In genomic region chr1:181374627-181375374, GRCm38 (mm10) we compare ENCODE assay signal across 22 mouse cellular contexts. TPM values are rescaled to one million over a fixed set of nuclear protein-coding genes. Genes with fewer than 3 reads are reported as not detected.
DNase-seq lines count a peak whose midpoint lies in the region; ATAC-seq and TF ChIP-seq lines count a peak whose summit lies in the region.
"Had no signal": no experiment of that assay in that cellular context is flagged by ENCODE, and none has a peak within 500 bp of the region (broad histone marks: within the 10 kb centered on the region; RNA-seq: fewer than 3 reads in every experiment).

No protein-coding gene starts in this region.

- H3K9me3 ChIP-seq in liver, embryonic 13.5 days (replicated peaks): no peaks in the 10 kb centered on the region
- H3K9me3 ChIP-seq in liver, postnatal 0 days (ENCODE audit: low read length): no peaks in the 10 kb centered on the region
- no peaks in the 10 kb centered on the region for H3K9me3 ChIP-seq in intestine, embryonic 15.5 days
- H3K9me3 ChIP-seq: embryonic facial prominence, embryonic 13.5 days; forebrain, embryonic 12.5 days; hindbrain, embryonic 12.5 days had no signal

- no peak overlapping the region for H3K9ac ChIP-seq in liver, embryonic 13.5 days
- H3K9ac ChIP-seq in liver, postnatal 0 days (replicated peaks): no peak overlapping the region
- H3K9ac ChIP-seq in intestine, embryonic 15.5 days: no peak overlapping the region
- H3K9ac ChIP-seq: embryonic facial prominence, embryonic 13.5 days; forebrain, embryonic 12.5 days; hindbrain, embryonic 12.5 days had no signal

- no peak for TF ChIP-seq EP300 in liver, postnatal 0 days (IDR thresholded peaks at IDR 0.05; ENCODE audit: low read depth)

- ATAC-seq in liver, embryonic 13.5 days (ENCODE audit: low read depth): peak; percentile 85
- ATAC-seq in liver, postnatal 0 days: peak; percentile 35; the same call in 1 of the 2 replicates
- ATAC-seq in intestine, embryonic 15.5 days: no peak
- ATAC-seq: forebrain, embryonic 16.5 days; hindbrain, postnatal 0 days had no signal

- H3K27me3 ChIP-seq in liver, embryonic 13.5 days: peaks cover 37% of the 10 kb centered on the region
- H3K27me3 ChIP-seq in liver, postnatal 0 days (ENCODE audit: insufficient read depth, low read length): no peaks in the 10 kb centered on the region
- 0 out of 2 replicates have a peak, but pooled peaks cover 2% of the 10 kb centered on the region for H3K27me3 ChIP-seq in intestine, embryonic 15.5 days (replicated peaks)
- H3K27me3 ChIP-seq: forebrain, embryonic 12.5 days; hindbrain, embryonic 12.5 days had no signal

- 43% methylated on average over 9 of the region's 9 CpGs for WGBS in liver, embryonic 13.5 days (ENCODE audit: insufficient replicate concordance)
- WGBS in liver, postnatal 0 days (ENCODE audit: insufficient replicate concordance): 56% methylated on average over 9 of the region's 9 CpGs
- 62% methylated on average over 9 of the region's 9 CpGs for WGBS in intestine, embryonic 15.5 days

- no peak overlapping the region for H3K4me2 ChIP-seq in liver, embryonic 13.5 days
- H3K4me2 ChIP-seq in liver, postnatal 0 days (ENCODE audit: low read depth, low read length): no peak overlapping the region
- H3K4me2 ChIP-seq in intestine, embryonic 15.5 days (replicated peaks): no peak overlapping the region
- H3K4me2 ChIP-seq: embryonic facial prominence, embryonic 13.5 days; forebrain, embryonic 12.5 days; heart, embryonic 11.5 days; hindbrain, embryonic 12.5 days had no signal

- intact Hi-C loops in left cerebral cortex, postnatal 4 days (cut with DNase I): no loop called here

- no peak for TF ChIP-seq CTCF in liver, postnatal 0 days (IDR thresholded peaks at IDR 0.05; ENCODE audit: low read depth)

- H3K36me3 ChIP-seq in liver, embryonic 13.5 days: no peaks in the 10 kb centered on the region
- no peaks in the 10 kb centered on the region for H3K36me3 ChIP-seq in liver, postnatal 0 days (replicated peaks; ENCODE audit: insufficient read depth, low read length)
- no peaks in the 10 kb centered on the region for H3K36me3 ChIP-seq in intestine, embryonic 15.5 days
- H3K36me3 ChIP-seq: embryonic facial prominence, embryonic 13.5 days; forebrain, embryonic 12.5 days; hindbrain, embryonic 12.5 days had no signal

- H3K27ac ChIP-seq in liver, embryonic 13.5 days: peak overlapping the region; percentile 36; the same call in 1 of the 2 replicates
- no peak overlapping the region for H3K27ac ChIP-seq in liver, postnatal 0 days (ENCODE audit: low read depth)
- no peak overlapping the region for H3K27ac ChIP-seq in intestine, embryonic 15.5 days
- H3K27ac ChIP-seq: embryonic facial prominence, embryonic 13.5 days; forebrain, embryonic 12.5 days; heart, adult 2 months; hindbrain, embryonic 12.5 days; hindbrain, postnatal 0 days had no signal

- H3K4me3 ChIP-seq in liver, embryonic 13.5 days (replicated peaks): no peak overlapping the region
- no peak overlapping the region for H3K4me3 ChIP-seq in liver, postnatal 0 days (ENCODE audit: low read depth, low read length)
- no peak overlapping the region for H3K4me3 ChIP-seq in intestine, embryonic 15.5 days (replicated peaks)
- H3K4me3 ChIP-seq: embryonic facial prominence, embryonic 13.5 days; forebrain, embryonic 12.5 days; heart, adult 2 months; hindbrain, embryonic 12.5 days had no signal

- DNase-seq in left cerebral cortex, postnatal 4 days: peak; percentile 27
- no peak for DNase-seq in left cerebral cortex, adult 9 months (ENCODE audit: low spot score in 2 of 2)
- peak; percentile 44 for DNase-seq in liver, embryonic 13.5 days
- DNase-seq in liver, postnatal 0 days: no peak
- DNase-seq in adrenal gland, postnatal 25 days: no peak
- DNase-seq in cerebellum, adult 8-10 months: no peak
- DNase-seq: adrenal gland, postnatal 10 days; cerebellum, adult 2 months; cerebellum, postnatal 36 days; gastrocnemius, postnatal 14 days; heart, adult 2 months had no signal

- H3K4me1 ChIP-seq in liver, embryonic 13.5 days (replicated peaks): peaks cover 62% of the 10 kb centered on the region
- no peaks in the 10 kb centered on the region for H3K4me1 ChIP-seq in liver, postnatal 0 days (ENCODE audit: insufficient read depth)
- H3K4me1 ChIP-seq in intestine, embryonic 15.5 days (replicated peaks): no peaks in the 10 kb centered on the region
- H3K4me1 ChIP-seq: hindbrain, embryonic 12.5 days had no signal

RNA-seq across cellular contexts. Expression of gene Cnih3, which starts 22.4 kb away (rescaled TPM):
- 10 to 100 TPM; 51.7 to 55.9 TPM for total RNA-seq in left cerebral cortex, postnatal 4 days (2021)
- polyA plus RNA-seq in liver, embryonic 13.5 days (2015; fragmentation: Nextera tagmentation; extraction: Ambion mirVana): not detected in 2 replicates
- polyA plus RNA-seq in liver, postnatal 0 days (2015; fragmentation: Nextera tagmentation; extraction: Ambion mirVana): not detected in 2 replicates
- total RNA-seq in adrenal gland, postnatal 25 days (2021): not detected in 2 replicates
- polyA plus RNA-seq in intestine, embryonic 15.5 days (2015; fragmentation: Nextera tagmentation; extraction: Ambion mirVana): 0.20 and 0.29 TPM in 2 replicates
- total RNA-seq: adrenal gland, postnatal 10 days; gastrocnemius, adult 18-20 months; heart, adult 2 months; heart, postnatal 25 days; MEL had no signal
- polyA plus RNA-seq: heart, embryonic 16.5 days had no signal

Comparison
In these comparisons a context has a peak if more than half of its experiments do, and no peak if none do; other contexts are left out.
1. DNase-seq: peak in left cerebral cortex, postnatal 4 days (single experiment) and liver, embryonic 13.5 days (single experiment); none in left cerebral cortex, adult 9 months (0 of 2), liver, postnatal 0 days (single experiment), adrenal gland, postnatal 25 days (single experiment) and cerebellum, adult 8-10 months (single experiment).